26 mouse cellular contexts compared by ENCODE assay signal in the genomic region with DNA sequence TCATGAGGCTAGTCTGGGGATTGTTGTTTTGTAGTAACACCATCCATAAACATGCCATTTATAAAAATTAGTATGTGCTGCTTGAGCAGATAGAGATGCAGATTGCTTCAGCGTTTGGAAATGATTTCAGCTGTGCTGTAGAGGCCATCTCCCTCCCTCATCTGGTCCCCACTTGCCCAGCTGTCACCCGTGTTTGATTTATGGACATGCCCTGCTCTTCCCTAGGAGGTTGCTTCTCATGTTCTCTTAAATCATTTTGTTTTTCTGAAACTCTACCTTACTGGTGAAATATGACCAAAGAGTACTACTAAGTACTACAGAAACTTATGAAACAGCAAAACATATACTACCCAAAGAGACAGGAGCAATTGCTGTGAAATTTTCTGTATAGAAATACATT.
DNase-seq lines count a peak whose midpoint lies in the region; ATAC-seq lines count a peak whose summit lies in the region.
"Had no signal": no experiment of that assay in that cellular context is flagged by ENCODE, and none has a peak within 500 bp of the region (broad histone marks: within the 10 kb centered on the region; RNA-seq: fewer than 3 reads in every experiment).

No protein-coding gene starts in this region.

- H3K4me1 ChIP-seq in kidney, embryonic 15.5 days = no peaks in the 10 kb centered on the region
- H3K4me1 ChIP-seq: liver, embryonic 13.5 days; midbrain, embryonic 12.5 days had no signal

- H3K9ac ChIP-seq in kidney, embryonic 15.5 days = no peak overlapping the region
- H3K9ac ChIP-seq: embryonic facial prominence, embryonic 12.5 days; forebrain, postnatal 0 days; hindbrain, embryonic 14.5 days; liver, embryonic 13.5 days; midbrain, embryonic 12.5 days had no signal

- WGBS in kidney, embryonic 15.5 days = 24% methylated on average over 2 of the region's 2 CpGs

- no peak overlapping the region for H3K4me3 ChIP-seq in kidney, embryonic 15.5 days (replicated peaks)
- H3K4me3 ChIP-seq: embryonic facial prominence, embryonic 12.5 days; liver, embryonic 13.5 days; midbrain, embryonic 12.5 days had no signal

- no peaks in the 10 kb centered on the region for H3K27me3 ChIP-seq in kidney, embryonic 15.5 days
- H3K27me3 ChIP-seq: CH12.LX; embryonic facial prominence, embryonic 12.5 days; liver, embryonic 13.5 days; midbrain, embryonic 12.5 days had no signal

- H3K4me2 ChIP-seq in kidney, embryonic 15.5 days = no peak overlapping the region
- H3K4me2 ChIP-seq: embryonic facial prominence, embryonic 12.5 days; hindbrain, embryonic 14.5 days; liver, embryonic 13.5 days; midbrain, embryonic 12.5 days had no signal

- DNase-seq in kidney, adult 9 months = no peak
- DNase-seq in embryo, embryonic 10.5 days (ENCODE audit: low spot score) = peak; percentile 19
- peak; percentile 33 for DNase-seq in gastrocnemius, postnatal 10 days
- no peak for DNase-seq in layer of hippocampus, postnatal 14 days (ENCODE audit: low spot score in 2 of 2)
- no peak for DNase-seq in spleen, postnatal 36 days (ENCODE audit: low spot score in 2 of 2)
- no peak for DNase-seq in urinary bladder, postnatal 36 days (ENCODE audit: low spot score in 2 of 2)
- DNase-seq: adrenal gland, adult 8-10 months; B cell, adult 2 months; cerebellum, adult 8-10 months; cerebellum, postnatal 36 days; forebrain, postnatal 0 days; kidney, adult 2 months; kidney, postnatal 36 days; liver, embryonic 13.5 days; lung, adult 2 months; lung, postnatal 14 days; right cerebral cortex, postnatal 4 days; thymus, adult 18-20 months; thymus, postnatal 4 days had no signal

- ATAC-seq in kidney, embryonic 15.5 days (replicated peaks; ENCODE audit: low FRiP score) = peak; percentile 46; the same call in 1 of the 2 replicates
- ATAC-seq: forebrain, postnatal 0 days; inflammation-experienced regulatory T-cells, adult 6 months had no signal

- H3K36me3 ChIP-seq in kidney, embryonic 15.5 days = no peaks in the 10 kb centered on the region
- H3K36me3 ChIP-seq: embryonic facial prominence, embryonic 12.5 days; G1E; liver, embryonic 13.5 days; midbrain, embryonic 12.5 days had no signal

- H3K27ac ChIP-seq in kidney, embryonic 15.5 days = no peak overlapping the region
- H3K27ac ChIP-seq: embryonic facial prominence, embryonic 12.5 days; hindbrain, embryonic 14.5 days; liver, embryonic 13.5 days; midbrain, embryonic 12.5 days had no signal

- H3K9me3 ChIP-seq in kidney, embryonic 15.5 days (replicated peaks) = no peaks in the 10 kb centered on the region
- H3K9me3 ChIP-seq: embryonic facial prominence, embryonic 12.5 days; G1E; liver, embryonic 13.5 days; midbrain, embryonic 12.5 days had no signal

Comparison
In these comparisons a context has a peak if more than half of its experiments do, and no peak if none do; other contexts are left out.
1. DNase-seq: peak in embryo, embryonic 10.5 days (single experiment) and gastrocnemius, postnatal 10 days (single experiment); none in kidney, adult 9 months (single experiment), layer of hippocampus, postnatal 14 days (0 of 2), spleen, postnatal 36 days (0 of 2) and urinary bladder, postnatal 36 days (0 of 2).